Mouse (Mus musculus): ENCODE results near the gene 4930438A08Rik. TPM values are rescaled to one million over a fixed set of nuclear protein-coding genes. Genes with fewer than 3 reads are reported as not detected.

Gene 4930438A08Rik
- polyA plus RNA-seq, 1 experiment, result not detected

DNA sequence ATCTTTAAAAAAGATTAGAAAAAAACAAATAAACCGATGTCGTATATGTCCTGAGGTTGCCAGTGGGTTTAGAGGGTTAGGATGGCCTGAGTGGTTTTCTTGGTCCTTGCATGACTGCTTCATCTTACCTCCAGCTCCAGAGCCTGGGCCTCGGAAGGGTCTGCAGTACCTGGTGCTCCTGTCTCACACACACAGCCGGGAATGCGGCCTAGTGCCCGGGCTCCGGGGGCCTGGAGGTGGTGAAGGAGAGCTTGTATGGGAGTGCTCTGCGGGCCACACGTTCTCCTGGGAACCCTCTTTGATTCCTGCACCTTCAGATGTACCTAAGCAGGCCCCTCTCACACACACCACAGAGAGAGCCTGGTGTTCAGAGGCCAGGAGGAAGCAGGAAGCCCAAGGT is 34.1 kb downstream of the 4930438A08Rik start:
- WGBS, result 94% methylated on average over 9 of the region's 9 CpGs
- TF ChIP-seq CTCF (IDR thresholded peaks at IDR 0.05; ENCODE audit: insufficient read depth, low read depth, low read length) (no peak), POLR2A (IDR thresholded peaks at IDR 0.05; ENCODE audit: insufficient read depth, low read depth, low read length) (no peak)

DNA sequence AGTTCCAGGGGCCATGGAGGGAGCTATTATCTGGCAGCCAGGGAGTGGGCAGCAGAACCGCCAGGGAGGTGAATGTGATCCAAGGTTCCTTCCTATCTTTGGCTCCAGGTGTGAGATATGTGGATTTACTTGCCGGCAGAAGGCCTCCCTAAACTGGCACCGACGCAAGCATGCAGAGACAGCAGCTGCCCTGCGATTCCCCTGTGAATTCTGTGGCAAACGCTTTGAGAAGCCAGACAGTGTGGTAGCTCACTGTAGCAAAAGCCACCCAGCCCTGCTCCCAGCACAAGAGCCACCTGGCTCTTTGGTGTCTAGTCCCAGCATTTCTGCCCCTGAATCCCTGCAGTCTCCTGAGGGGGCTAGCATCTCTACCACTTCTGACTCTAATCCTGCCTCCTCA is 39.5 kb downstream of the 4930438A08Rik start:
- H3K4me3 ChIP-seq (ENCODE audit: insufficient read depth, low read depth, low read length), result no peak overlapping the region
- H3K4me1 ChIP-seq (ENCODE audit: control insufficient read depth, insufficient read depth, low read length), result no peaks in the 10 kb centered on the region
- 76% methylated on average over 6 of the region's 6 CpGs for WGBS
- no peak overlapping the region for H3K27ac ChIP-seq (ENCODE audit: insufficient read depth, low read depth, low read length)
- no peak for TF ChIP-seq POLR2A (IDR thresholded peaks at IDR 0.05; ENCODE audit: insufficient read depth, low read depth, low read length)
- TF ChIP-seq CTCF (IDR thresholded peaks at IDR 0.05; ENCODE audit: insufficient read depth, low read depth, low read length), result no peak

More for the DNA sequence above, 34.1 kb downstream of the 4930438A08Rik start:
- H3K4me3 ChIP-seq (ENCODE audit: insufficient read depth, low read depth, low read length), result no peak overlapping the region
- H3K4me1 ChIP-seq (ENCODE audit: control insufficient read depth, insufficient read depth, low read length), result peaks cover 13% of the 10 kb centered on the region
- no peak overlapping the region for H3K27ac ChIP-seq (ENCODE audit: insufficient read depth, low read depth, low read length)

DNA sequence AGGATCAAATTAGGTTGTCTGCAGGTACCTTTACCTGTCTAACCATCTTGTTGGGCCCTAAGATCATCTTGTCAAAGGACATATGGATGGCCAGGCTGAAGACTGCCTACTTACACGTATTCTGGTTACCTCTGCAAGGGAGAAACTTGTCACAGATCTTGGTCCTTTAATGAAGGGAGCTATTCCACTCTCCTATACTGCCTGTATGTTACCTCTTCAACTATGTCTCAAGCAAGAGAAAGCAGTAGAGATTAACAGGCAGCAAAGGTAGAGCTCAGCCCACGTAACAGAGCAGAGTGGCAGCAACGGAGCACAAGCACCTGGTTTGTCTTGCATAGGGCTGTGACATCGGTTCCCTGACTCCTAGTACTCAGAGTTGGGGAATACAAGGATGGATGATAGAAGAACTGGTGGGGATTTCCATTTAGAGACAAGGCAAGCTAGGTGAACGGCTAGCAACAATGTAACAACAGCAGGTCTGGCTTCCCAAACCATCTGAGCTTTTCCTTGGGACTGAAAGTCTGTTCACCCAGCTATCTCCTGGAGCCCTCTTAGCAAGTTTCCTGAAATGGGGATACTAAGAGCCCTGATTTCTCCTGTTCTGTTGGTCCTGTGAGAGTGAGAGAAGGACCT is 41.1 kb downstream of the 4930438A08Rik start:
- WGBS, result 94% methylated on average over 5 of the region's 5 CpGs
- H3K27ac ChIP-seq (ENCODE audit: insufficient read depth, low read depth, low read length), result no peak overlapping the region
- TF ChIP-seq CTCF (IDR thresholded peaks at IDR 0.05; ENCODE audit: insufficient read depth, low read depth, low read length) (no peak), POLR2A (IDR thresholded peaks at IDR 0.05; ENCODE audit: insufficient read depth, low read depth, low read length) (no peak)
- H3K4me3 ChIP-seq (ENCODE audit: insufficient read depth, low read depth, low read length), result no peak overlapping the region
- H3K4me1 ChIP-seq (ENCODE audit: control insufficient read depth, insufficient read depth, low read length), result no peaks in the 10 kb centered on the region

DNA sequence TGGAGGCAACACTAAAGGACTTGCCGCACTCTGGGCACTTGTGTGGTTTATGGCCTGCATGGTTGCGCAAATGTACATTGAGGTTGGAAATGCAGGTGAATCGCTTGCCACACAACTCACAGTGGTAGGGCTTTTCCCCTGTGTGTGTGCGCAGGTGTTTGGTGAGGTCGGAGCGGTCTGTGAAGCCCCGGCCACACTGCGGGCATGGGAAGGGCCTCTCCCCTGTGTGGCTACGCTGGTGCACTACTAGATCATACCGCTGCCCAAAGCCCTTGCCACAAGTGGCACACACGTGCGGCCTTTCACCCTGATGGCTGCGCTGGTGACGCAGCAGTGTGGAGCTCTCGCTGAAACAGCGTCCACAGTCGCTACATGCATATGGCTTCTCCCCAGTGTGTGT is 41.7 kb downstream of the 4930438A08Rik start:
- H3K4me3 ChIP-seq (ENCODE audit: insufficient read depth, low read depth, low read length), result no peak overlapping the region
- no peak overlapping the region for H3K27ac ChIP-seq (ENCODE audit: insufficient read depth, low read depth, low read length)
- TF ChIP-seq CTCF (IDR thresholded peaks at IDR 0.05; ENCODE audit: insufficient read depth, low read depth, low read length) (no peak), POLR2A (IDR thresholded peaks at IDR 0.05; ENCODE audit: insufficient read depth, low read depth, low read length) (no peak)
- 87% methylated on average over 17 of the region's 17 CpGs for WGBS
- no peaks in the 10 kb centered on the region for H3K4me1 ChIP-seq (ENCODE audit: control insufficient read depth, insufficient read depth, low read length)

DNA sequence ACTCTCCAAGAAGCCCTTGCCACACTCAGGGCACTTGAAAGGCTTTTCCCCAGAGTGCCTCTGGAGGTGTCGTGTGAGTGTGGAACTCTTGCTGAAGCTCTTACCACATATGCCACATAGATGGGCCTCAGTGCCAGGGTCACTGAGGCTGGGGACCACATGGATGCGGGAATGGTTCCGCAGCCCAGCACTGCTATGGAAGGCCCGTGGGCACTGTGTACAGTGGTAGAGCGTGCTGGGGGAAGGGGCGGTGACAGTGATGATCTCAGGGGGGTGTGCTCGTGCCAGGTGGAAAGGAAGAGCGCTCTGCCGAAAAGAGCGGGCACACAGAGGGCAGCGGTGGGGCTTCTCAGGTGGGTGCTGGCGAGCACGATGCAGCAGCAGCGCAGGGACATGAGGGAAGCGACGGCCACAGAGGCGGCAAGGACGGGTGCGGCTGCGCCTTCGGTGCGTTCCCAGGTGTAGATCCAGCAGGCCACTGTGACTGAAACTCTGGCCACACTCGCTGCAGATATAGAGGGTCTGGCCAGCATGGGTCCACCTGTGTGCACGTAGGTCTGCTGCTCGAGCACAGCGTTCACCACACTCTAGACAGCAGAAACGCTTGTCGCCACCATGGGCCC is 42.3 kb downstream of the 4930438A08Rik start:
- no peaks in the 10 kb centered on the region for H3K4me1 ChIP-seq (ENCODE audit: control insufficient read depth, insufficient read depth, low read length)
- WGBS, result 75% methylated on average over 28 of the region's 28 CpGs
- H3K4me3 ChIP-seq (ENCODE audit: insufficient read depth, low read depth, low read length), result no peak overlapping the region
- no peak overlapping the region for H3K27ac ChIP-seq (ENCODE audit: insufficient read depth, low read depth, low read length)
- TF ChIP-seq POLR2A (IDR thresholded peaks at IDR 0.05; ENCODE audit: insufficient read depth, low read depth, low read length) (0 out of 2 replicates have a peak, but pooled peaks have one; percentile 16), CTCF (IDR thresholded peaks at IDR 0.05; ENCODE audit: insufficient read depth, low read depth, low read length) (no peak)

DNA sequence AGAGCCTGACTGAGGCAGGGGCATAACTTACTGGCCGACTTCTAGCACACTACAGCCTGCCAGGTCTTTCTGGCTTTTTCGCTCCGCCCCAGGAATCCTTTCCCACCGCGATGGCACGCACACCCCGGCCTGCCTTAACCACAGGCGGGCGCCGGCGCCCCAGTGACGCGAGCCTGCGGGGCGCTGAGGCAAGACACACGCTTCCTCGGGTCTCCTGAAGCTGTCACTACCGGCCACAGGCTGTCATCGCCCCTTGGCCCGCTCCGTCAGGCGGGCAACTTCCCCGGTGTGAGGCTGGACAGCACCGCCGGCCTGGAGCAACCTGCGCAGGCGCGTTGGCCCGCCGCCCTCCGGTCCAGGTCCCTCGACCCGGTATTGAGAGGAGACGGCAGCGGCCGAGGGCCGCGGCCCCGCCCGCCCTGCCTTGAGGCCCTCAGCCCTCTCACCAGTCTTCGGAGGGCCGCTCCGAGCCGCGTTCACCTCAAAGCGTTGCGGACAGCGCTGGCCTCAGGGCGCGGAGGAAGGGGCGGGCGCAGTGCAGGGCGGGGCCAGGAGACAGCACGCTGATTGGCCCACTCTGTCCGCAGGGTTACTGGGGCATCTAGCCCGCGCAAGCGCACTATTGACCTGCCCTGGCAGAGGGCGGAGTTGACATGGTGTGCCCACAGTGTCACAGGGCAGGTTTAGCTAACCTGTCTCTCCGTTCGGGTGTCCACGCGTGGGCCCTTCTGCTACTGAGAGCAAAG is 48.4 kb downstream of the 4930438A08Rik start:
- peak overlapping the region; percentile 88 for H3K4me3 ChIP-seq (ENCODE audit: insufficient read depth, low read depth, low read length)
- H3K27ac ChIP-seq (ENCODE audit: insufficient read depth, low read depth, low read length), result peak overlapping the region; percentile 89
- under 1% methylated on average over 63 of the region's 63 CpGs for WGBS
- peaks cover 4% of the 10 kb centered on the region; the same call in 1 of the 2 replicates for H3K4me1 ChIP-seq (ENCODE audit: control insufficient read depth, insufficient read depth, low read length)
- TF ChIP-seq CTCF (IDR thresholded peaks at IDR 0.05; ENCODE audit: insufficient read depth, low read depth, low read length), result no peak
- peak; percentile 85 for TF ChIP-seq POLR2A (IDR thresholded peaks at IDR 0.05; ENCODE audit: insufficient read depth, low read depth, low read length)

DNA sequence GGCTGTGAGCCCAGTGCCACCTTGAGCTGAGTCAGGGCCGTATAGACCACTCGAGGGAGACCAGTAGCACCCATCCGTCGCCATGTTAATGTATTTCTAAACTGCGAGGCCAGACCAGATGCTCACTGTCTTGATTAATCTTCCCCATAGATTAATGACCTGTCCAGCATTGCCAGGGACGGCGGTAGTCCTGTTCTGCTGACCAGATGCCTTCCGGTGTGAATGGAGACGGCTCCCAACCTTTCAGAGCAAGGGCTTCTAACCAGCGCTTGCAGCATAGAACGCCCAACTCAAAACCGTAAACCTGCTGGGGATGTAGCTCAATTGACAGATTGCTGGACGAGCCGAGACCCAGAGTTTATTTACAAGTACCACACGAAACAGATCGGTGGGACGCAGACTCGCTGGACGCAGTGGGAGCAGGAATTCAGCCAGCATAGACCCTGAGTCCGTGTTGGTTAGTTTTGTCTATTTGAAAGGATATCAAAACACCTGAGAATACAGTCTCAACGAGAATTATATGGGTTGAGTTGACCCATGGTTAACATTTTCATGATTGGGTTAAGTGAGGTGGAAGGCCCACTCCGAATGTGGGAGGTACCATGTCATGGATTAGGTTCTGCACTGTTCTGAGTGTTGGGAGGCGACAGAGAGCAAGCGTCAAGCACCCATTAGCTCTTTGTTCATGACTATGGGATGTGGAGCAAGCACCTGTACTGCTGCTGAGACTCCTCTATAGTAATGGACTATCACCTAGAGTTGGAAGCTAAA is 49.2 kb downstream of the 4930438A08Rik start:
- peak overlapping the region; percentile 79 for H3K27ac ChIP-seq (ENCODE audit: insufficient read depth, low read depth, low read length)
- 9% methylated on average over 24 of the region's 24 CpGs for WGBS
- TF ChIP-seq POLR2A (IDR thresholded peaks at IDR 0.05; ENCODE audit: insufficient read depth, low read depth, low read length), result no peak
- TF ChIP-seq CTCF (IDR thresholded peaks at IDR 0.05; ENCODE audit: insufficient read depth, low read depth, low read length), result no peak
- H3K4me1 ChIP-seq (ENCODE audit: control insufficient read depth, insufficient read depth, low read length), result peaks cover 4% of the 10 kb centered on the region; the same call in 1 of the 2 replicates
- H3K4me3 ChIP-seq (ENCODE audit: insufficient read depth, low read depth, low read length), result peak overlapping the region; percentile 88

DNA sequence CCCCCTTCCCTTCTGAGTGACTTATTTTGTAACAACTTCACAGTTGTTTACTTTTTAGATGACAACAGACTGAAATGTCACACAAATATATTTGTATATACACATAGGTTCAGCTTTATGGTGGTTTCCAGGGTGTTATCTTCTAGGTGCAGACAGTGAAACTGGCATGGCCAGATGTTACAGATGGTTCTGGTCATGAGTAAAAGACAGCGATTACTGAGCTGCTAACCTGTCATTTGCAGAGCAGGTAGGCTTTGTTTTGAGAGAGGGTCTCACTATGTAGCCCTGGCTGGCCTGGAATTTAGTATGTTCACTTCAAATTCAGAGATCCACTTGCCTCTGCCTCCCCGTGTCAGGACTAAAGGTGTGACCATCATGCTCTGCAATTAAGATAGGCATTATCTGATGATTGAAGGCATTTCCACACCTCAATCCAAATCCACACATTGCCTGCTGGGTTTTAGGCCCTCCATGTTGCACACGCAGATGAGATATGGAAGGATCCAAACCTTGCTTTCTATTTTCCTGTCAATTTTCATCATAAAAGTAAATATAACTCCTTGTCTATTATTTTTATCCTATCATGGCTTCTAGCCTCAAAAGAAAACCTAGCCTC is 50.1 kb downstream of the 4930438A08Rik start:
- no peak overlapping the region for H3K27ac ChIP-seq (ENCODE audit: insufficient read depth, low read depth, low read length)
- no peak for TF ChIP-seq POLR2A (IDR thresholded peaks at IDR 0.05; ENCODE audit: insufficient read depth, low read depth, low read length)
- TF ChIP-seq CTCF (IDR thresholded peaks at IDR 0.05; ENCODE audit: insufficient read depth, low read depth, low read length), result no peak
- H3K4me1 ChIP-seq (ENCODE audit: control insufficient read depth, insufficient read depth, low read length), result peaks cover 4% of the 10 kb centered on the region; the same call in 1 of the 2 replicates
- no peak overlapping the region for H3K4me3 ChIP-seq (ENCODE audit: insufficient read depth, low read depth, low read length)
- 90% methylated on average over 3 of the region's 3 CpGs for WGBS

Data from olfactory bulb, adult 2 months (tissue).